Mouse (Mus musculus) adrenal gland, postnatal 0 days (tissue): ENCODE data around the gene Fgf3. TPM values are rescaled to one million over a fixed set of nuclear protein-coding genes. Genes with fewer than 3 reads are reported as not detected.

Experiments
- polyA plus RNA-seq: library from polyadenylated mRNA; unstranded; fragments of >200 nt; fragmentation: Nextera tagmentation; extraction: Ambion mirVana; gene quantifications from 2 replicates; pipeline ENCODE4 v1.2.1, GENCODE M21; 2015

The Fgf3 gene
- 0.30 and 0.68 TPM in 2 replicates for polyA plus RNA-seq

GRCm38 (mm10) chr7:144837891-144838488, at the start of gene Fgf3:
Gene Fgf3 (plus strand): TSS chr7:144838083.

DNA sequence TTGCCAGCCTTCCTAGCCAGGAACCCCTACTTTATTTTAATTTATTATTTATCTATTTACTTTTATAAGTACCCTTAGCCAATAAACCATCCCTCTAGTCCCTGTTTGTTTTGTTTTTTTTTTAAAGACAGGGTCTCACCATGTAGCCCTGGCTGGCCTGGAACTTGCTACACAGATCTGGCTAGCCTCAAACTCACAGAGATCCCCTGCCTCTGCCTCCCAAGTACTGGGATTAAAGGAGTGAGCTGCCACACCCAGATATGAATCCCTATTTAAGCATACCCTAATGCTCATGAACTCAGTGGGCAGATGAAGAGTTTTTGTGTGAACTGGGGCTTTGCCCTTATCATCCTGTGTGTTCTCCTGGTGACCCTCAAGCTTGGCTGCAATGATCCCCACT, 9.2 kb downstream of the Fgf3 start, which contains the start of gene Fgf4:
TSS of gene Fgf4 (plus strand) at position 301 of the 400 bp plus-strand sequence.

Other genes with a start within 250 kb of the Fgf3 start
- gene Ano1, start 86.1 kb upstream of the Fgf3 start, polyA plus RNA-seq = 18.7 and 28.7 TPM in 2 replicates
- not detected in 2 replicates for gene Fgf4, start 9.3 kb downstream of the Fgf3 start, polyA plus RNA-seq
- gene Fgf15, start 58.4 kb downstream of the Fgf3 start, polyA plus RNA-seq = 0.63 and 1.1 TPM in 2 replicates
- 19.7 and 20.0 TPM in 2 replicates for gene LTO1, start 77.0 kb downstream of the Fgf3 start, polyA plus RNA-seq
- 105 and 160 TPM in 2 replicates for gene Ccnd1, start 101.8 kb downstream of the Fgf3 start, polyA plus RNA-seq